Mouse (Mus musculus) right cerebral cortex, adult 2 months (tissue): ENCODE results near the gene Dennd6a.

Source experiments
- DNase-seq, 2 experiments: peaks; one replicate each; pipeline ENCODE4 v3.0.0; 2021 to 2022; ENCODE audit warnings: low spot score in 2 of 2

The Dennd6a gene

GRCm38 (mm10) chr14:26571951-26572675 lies 1.5 kb upstream of the Dennd6a start:
- DNase-seq, result no peak

GRCm38 (mm10) chr14:26576255-26576780 lies 2.7 kb downstream of the Dennd6a start:
- no peak for DNase-seq

DNA sequence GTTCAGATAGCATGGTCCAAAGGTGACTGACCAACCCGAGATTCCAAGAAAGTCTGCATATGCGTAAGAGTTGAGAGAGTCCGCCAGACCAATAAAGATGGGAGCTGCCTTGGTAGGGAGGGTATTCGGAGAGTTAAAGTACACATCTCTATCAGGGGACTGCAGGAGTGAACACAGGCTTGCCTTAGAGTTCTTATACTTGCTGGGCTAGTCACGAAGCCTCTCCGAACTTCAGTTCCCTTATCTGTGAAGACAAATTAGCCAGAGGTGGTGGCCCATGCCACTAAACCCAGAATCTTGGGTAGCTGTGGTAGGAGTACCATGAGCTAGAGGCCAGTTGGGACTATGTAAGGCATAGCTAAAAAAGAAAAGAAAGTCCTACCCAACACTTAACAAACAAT lies 5.1 kb downstream of the Dennd6a start:
- no peak for DNase-seq

DNA sequence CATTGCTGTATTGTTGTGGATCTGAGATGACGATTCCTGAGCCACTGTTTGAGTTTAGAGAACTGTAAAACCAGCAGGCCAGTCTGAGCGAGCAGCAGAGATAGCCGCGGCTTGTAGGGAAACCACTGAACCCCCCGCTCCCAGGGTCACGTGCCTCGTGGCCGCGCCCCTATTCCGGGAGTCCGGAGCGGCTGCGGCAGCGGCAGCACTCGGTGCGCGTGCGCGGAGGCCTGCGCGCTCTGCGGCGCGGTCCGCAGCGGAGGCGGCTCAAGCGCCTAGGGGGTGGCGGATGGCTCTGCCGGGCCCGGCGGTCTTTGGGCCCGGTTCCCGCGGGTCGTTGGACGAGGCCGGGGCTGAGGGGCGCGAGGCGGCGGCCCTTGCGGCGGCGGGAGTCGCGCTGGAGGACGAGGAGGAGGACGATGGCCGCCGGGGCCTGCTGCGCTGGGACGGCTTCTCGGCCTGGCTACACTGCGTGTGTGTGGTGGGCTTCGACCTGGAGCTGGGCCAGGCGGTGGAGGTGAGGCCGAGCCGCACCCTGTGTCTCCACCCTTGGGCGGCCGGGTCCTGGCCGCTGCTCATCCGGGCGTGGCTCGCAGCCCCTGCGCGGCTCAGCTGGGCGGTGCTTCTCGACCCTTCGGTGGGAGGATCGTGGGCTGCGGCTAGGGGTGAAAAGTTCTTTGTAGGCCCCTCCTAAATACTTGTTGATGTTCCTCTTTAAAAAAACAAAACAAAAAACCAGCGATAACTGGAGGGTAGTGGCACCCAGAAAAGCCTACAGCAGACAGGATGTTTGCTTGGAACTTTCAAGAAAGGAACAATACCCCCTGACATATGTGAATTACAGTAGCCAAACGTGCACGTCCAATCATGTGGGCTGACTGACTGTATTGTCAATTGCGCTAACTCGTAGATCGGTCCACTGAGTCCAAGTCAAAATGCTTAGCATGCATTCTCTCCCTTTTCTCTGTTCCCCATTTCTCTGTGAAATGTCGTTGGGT lies 6.0 kb downstream of the Dennd6a start:
- DNase-seq, result peak; percentile 84 to 87

DNA sequence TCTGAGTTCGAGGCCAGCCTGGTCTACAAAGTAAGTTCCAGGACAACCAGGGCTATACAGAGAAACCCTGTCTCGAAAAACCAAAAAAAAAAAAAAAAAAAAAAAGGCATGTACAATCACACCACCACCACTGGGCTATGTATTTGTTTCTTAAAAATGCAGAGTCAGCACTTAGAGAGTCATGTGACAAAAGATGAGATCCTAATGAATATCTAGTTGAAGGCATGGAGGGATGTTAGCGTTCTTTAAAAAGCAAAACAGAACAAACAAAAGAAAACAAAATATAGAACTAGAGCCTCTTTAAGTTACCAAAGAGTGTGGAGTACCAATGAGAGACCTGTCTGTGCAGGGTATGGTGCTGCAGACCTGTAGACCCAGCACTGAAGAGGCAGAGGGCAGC lies 10.0 kb downstream of the Dennd6a start:
- no peak for DNase-seq

DNA sequence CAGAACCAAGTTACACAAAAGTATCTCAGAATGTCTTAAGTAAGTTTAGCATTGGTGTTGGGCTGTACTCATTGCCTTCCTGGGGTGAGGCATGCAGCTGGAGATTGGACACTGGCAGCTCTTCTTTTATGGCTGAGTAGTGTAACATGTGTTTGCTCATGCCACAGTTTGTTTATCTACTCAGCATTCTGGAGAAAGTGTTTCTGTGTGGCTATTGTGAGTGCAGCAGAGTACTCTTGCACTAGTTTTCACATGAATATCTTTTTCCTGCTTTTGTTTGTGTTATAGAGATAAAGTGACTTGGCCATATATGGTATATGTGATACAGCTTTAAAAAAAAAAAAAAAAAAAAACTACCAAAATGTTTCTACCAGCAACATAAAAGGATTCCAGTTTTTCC lies 13.5 kb downstream of the Dennd6a start:
- DNase-seq, result no peak

DNA sequence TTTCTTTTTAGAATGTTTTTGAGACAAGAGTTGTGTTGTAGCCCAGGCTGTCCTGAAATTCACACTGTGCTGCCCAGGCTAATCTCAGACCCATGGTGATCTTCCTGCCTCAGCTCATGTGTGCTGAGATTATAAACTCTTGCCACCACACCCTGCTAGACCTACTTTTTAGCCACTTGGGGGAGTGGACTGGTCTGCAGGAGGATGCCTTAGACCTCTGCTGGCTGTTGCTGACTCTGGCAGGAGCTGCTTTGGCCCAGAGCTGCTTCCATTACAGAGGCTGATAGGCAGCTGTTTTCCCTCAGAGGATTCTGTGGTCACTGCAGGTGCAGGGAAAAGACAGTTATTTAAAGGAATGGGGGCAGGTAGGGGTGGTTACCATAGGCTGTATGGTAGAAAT lies 17.7 kb downstream of the Dennd6a start:
- DNase-seq, result no peak

DNA sequence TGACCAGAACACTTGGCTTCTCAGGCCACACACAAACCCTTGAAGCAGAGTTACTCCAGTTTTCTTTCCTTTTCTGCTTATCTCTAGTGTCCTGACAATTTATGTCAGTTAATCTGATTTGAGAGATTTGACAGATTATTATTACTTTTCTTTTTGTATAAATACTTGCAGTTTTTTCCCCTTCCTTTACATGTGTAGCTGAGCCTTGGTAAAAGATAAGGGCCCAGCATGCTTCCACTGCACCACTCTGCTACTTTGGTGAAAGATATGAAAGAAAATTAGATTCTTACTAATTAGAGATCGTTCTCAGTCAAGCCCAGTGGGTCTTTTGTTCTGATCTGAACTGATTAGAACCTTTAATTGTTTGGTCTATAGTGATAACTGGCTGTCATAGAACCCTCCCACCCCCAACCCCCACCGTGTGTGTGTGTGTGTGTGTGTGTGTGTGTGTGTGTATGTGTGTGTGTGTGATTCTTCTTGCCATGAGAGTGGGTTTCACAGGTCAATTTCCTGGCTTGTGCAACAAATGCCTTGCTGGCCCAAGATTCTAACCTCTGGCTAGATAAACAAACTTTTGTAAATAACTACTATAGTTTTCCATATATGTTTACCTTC lies 19.7 kb downstream of the Dennd6a start:
- DNase-seq, result no peak

- no peak for DNase-seq
Observed at GRCm38 (mm10) chr14:26595167-26595566, 21.5 kb downstream of the Dennd6a start.

DNA sequence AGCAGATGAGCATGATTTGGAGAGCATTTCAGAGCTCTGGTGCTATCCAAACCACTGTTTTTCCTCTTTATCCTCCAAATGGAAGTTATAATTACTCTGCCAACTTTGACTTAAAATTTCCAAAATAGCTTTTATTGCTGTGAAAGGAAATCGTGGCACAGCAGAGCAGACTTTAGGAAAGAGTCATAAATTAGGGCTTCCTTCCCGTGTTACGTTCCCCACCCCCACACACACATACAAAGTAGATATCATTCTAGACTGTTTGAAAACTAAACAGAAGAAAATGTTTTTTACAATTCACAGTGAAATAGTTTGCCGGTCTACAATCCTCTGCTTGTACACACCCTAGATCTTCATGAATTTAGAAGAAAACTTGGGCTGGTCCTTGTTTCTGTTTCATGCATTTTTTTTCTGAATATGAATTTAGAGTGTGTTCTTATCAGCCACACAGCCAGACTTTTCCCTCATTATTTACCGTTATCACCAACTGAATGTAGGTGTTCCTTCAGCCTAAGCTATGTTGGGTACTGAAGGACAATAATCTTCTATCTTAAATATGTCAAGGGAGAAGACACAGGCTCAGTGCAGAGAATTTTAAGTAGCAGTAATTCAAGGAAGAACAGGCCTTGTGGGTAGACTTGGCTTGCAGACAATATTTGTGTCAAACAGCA lies 22.2 kb downstream of the Dennd6a start:
- DNase-seq, result no peak

DNA sequence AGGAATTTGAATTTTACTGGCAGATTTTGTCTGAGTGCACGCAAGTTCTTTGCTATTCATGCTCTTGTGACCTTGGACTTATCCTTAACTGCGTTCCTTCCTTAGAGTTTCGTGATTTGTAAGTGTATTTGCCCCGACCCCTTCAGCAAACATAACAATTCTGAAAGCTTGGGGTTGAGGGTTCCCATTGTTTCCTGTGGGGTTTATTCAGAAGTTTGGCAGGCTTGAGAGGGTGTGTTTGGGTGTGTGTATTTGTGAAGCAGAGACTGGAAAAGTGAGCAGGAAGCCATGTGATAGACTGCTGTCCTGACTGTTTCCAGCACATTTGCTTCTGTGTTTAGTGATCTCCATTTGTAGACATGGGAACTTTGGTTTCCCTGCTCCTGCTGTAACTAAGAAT lies 31.7 kb downstream of the Dennd6a start:
- DNase-seq, result no peak

DNA sequence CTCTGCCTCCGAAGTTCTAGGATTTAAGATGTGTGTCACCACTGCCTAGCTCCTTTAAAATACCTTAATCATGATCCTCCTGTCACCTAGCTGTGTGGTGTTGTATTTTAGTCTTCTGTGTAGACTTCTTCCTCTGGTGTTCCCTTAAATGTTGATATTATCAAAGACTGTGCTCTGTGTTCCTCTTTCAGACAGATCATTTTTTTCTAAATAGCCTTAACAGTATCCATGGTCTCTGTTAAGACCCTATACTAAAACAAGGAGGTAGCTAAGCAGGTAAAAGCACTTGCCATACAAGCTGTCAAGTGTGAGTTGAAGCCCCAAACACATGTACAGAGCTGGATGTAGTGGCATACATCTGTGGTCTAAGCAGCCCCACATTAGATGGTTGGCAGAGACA lies 36.0 kb downstream of the Dennd6a start:
- no peak for DNase-seq

DNA sequence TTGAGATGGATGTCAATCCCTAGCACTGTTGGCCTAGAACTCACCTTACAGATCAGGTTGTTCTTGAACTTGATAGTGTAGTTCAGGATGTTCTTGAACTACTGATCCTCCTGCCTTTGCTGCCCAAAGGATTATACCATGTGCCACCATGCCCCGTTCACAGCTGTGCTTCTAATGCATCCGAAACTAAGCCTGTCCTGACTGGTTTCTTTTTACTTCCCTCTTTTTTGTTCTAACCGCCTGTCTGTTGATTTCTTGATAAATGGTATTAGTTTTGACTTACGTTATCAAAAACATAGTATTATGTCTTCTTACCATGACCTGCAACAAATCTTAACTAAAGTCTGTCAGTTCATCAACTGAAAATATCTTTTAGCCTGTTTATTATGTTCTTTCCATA lies 37.0 kb downstream of the Dennd6a start:
- no peak for DNase-seq

DNA sequence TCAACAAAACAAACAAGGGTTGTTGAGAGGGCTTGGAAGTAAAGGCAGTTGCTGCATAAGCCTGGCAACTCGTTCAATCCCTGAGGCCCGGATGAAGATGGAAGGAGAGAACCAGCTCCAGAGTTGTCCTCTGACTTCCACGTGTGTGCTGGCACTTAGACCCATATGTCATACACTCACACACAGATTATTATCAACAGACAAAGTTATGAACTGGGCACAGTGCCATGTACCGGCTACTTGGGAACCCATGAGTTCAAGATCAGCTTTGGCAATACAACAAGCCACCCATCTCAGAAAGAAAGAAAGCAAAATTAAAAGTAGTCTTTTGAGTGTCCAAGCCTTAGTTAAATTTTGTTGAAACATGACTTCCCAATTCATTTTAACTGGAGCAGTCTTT lies 51.6 kb downstream of the Dennd6a start:
- DNase-seq, result no peak

- DNase-seq, result no peak
Observed at GRCm38 (mm10) chr14:26626605-26627140, 53.0 kb downstream of the Dennd6a start.

GRCm38 (mm10) chr14:26637025-26637850 lies 63.6 kb downstream of the Dennd6a start:
- peak; percentile 23 to 25 for DNase-seq

DNA sequence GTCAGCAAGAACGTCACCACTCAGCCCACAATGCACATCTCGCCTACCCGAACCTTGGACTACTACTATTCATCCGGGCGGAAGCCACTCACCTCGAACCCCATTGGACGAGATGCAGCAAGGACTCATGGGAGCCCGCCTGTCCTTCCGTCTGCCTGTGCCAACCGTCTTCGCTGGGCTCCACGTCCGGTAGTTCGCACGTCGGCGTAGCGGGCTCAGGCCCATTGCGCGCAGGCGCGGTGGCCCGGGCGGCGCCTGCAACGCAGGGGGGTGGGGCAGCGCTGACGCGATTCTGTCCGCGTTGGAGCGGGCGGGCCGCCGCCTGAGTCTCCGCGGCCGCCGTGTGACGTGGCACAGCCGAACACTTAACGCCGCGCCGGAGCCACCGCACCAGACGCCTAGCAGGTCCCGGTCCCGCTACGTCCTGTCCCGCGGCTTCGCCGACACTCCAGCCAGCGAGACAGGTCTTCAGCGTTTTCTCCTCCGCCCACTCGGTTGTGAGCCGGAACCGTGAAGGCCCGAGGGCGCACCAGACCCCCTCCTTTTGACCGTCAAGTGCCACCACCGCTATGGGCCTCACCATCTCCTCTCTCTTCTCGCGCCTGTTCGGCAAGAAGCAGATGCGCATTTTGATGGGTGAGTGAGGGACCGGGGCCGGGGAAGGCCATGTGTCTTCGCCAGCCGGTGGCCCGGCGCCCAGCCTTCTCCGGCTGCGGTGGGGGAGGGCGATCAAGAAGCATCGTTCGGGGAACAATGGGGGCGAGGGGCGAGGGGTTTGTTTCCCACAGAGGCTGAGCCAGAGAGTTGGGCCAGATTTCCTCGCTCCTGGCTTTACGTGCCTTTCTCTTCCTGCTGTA lies 64.4 kb downstream of the Dennd6a start, which contains the start of gene Arf4:
Arf4 (plus strand) TSS at position 224 of the 857 bp plus-strand sequence.
- peak; percentile 98 for DNase-seq

- DNase-seq, result peak in 1 of 2 experiments; percentile 35
Observed at GRCm38 (mm10) chr14:26638708-26639084, 65.0 kb downstream of the Dennd6a start.

DNA sequence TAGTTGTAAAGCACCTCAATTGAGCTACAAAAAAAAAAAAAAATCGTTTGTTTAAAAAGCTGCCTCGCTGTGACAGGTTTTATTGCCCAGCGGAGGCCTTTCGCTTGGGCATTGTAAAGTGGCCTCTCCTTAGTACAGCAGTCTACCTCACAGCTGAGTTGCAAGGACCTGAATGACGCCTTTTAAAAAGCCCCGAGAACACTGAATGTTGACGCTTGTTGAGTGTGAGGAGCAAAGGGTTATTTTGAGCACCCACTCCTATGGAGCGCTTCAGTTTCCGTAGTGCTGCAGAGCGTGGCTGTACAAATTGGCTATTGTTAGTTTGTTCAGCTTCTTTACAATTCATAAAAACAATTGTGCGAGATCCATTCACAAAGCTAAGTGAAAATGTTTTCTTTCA lies 65.6 kb downstream of the Dennd6a start:
- no peak for DNase-seq
